Mouse (Mus musculus) heart, embryonic 13.5 days (tissue): ENCODE measurements around the gene Etl4. TPM values are rescaled to one million over a fixed set of nuclear protein-coding genes. Genes with fewer than 3 reads are reported as not detected.
A peak's percentile ranks its signal among the peaks of the same experiment; 100 is the strongest.

ENCODE experiments used
- ATAC-seq: fragments of 200-750 bp; cut with Nextera tagmentation; 2 replicates; pipeline ENCODE4 v1.8.0; 2017; ENCODE audit warnings: moderate TSS enrichment; ENCODE audit not compliant: insufficient number of reproducible peaks, low FRiP score, low TSS enrichment; ENCODE audit errors: extremely low read depth
- H3K27ac ChIP-seq: fragments of 300-500 bp; sonication (generic); replicated peaks from 2 replicates; pipeline ENCODE4 v1.5.1; 2015; ENCODE audit warnings: moderate library complexity, mild to moderate bottlenecking, inconsistent platforms
- H3K27me3 ChIP-seq: fragments of 300-500 bp; sonication (generic); replicated peaks from 2 replicates; pipeline ENCODE4 v1.6.1; 2015; ENCODE audit warnings: mild to moderate bottlenecking, inconsistent platforms
- H3K36me3 ChIP-seq: fragments of 300-500 bp; sonication (generic); 2 replicates; pipeline ENCODE4 v1.6.1; 2015; ENCODE audit warnings: mild to moderate bottlenecking, inconsistent platforms
- H3K4me1 ChIP-seq: fragments of 300-500 bp; sonication (generic); 2 replicates; pipeline ENCODE4 v1.6.1; 2015; ENCODE audit warnings: inconsistent platforms
- H3K4me2 ChIP-seq: fragments of 300-500 bp; sonication (generic); 2 replicates; pipeline ENCODE4 v1.6.1; 2015; ENCODE audit warnings: inconsistent platforms, mild to moderate bottlenecking, moderate library complexity
- H3K4me3 ChIP-seq: fragments of 300-500 bp; sonication (generic); 2 replicates; pipeline ENCODE4 v1.5.1; 2015; ENCODE audit warnings: moderate library complexity, mild to moderate bottlenecking, inconsistent platforms
- H3K9ac ChIP-seq: fragments of 300-500 bp; sonication (generic); 2 replicates; pipeline ENCODE4 v1.6.1; 2015; ENCODE audit warnings: inconsistent platforms, mild to moderate bottlenecking, moderate library complexity
- H3K9me3 ChIP-seq: fragments of 300-500 bp; sonication (generic); 2 replicates; pipeline ENCODE4 v1.6.1; 2016; ENCODE audit warnings: inconsistent platforms
- WGBS: fragments of 180-500 bp; shearing (Covaris S2); methylation state at CpG from one replicate; pipeline ENCODE4 v1.1.7; 2015; ENCODE audit warnings: mixed read lengths; 5-methylcytosine and 5-hydroxymethylcytosine counted together
- polyA plus RNA-seq: library from polyadenylated mRNA; unstranded; fragments of >200 nt; fragmentation: Nextera tagmentation; extraction: Ambion mirVana; gene quantifications from 2 replicates; pipeline ENCODE4 v1.2.1, GENCODE M21; 2015

Gene Etl4
- polyA plus RNA-seq, 1 experiment from 2014 or later, result 8.4 TPM

DNA sequence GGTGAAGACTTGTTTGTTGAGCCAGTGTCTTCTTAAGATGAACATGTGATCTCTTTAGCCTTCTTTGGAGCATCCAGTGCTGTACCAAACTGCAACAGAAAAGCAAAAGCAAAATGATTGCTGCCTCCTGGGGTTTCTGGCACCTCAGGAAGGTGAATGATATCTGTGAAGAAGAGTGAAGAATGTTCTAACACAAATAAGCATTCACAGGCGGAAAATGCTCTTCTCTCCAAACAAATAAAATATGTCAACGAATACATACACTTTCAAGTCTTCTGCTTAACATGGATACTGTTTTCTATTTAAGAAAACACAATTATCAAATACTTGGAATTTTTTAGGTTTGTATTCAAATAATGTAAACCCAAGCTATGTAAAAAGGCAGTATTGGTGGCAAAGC lies 678.3 kb downstream of the Etl4 start:
- 85% methylated on average over 2 of the region's 2 CpGs for WGBS
- H3K4me2 ChIP-seq, result no peak overlapping the region
- no peak for ATAC-seq

DNA sequence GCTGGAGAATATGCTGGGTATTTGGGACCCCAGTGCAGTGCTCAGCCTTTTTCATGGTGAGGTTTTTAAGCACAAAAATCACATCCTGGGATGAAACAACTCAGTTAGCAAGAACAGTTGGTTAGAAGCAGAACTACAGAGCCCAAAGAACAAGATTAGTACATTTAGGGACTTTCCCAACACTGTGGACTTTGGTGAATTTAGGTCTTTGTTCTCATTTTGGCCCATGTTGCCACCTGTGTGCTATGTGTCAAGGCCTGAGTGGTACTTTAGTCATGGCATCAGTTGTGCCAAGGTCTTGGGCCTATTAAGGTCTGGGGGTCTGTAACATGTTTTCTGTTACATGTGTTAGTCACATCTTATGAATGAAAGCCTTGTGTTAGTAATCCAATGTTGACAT lies 679.1 kb downstream of the Etl4 start:
- no peak overlapping the region for H3K27ac ChIP-seq
- ATAC-seq, result no peak

More for the DNA sequence above, 678.3 kb downstream of the Etl4 start:
- Histone ChIP-seq H3K4me1 (peaks cover 6% of the 10 kb centered on the region), H3K27ac (no peak overlapping the region), H3K9ac (no peak overlapping the region), H3K36me3 (no peaks in the 10 kb centered on the region), H3K27me3 (no peaks in the 10 kb centered on the region), H3K4me3 (no peak overlapping the region), H3K9me3 (peaks cover 4% of the 10 kb centered on the region; the same call in 1 of the 2 replicates)

DNA sequence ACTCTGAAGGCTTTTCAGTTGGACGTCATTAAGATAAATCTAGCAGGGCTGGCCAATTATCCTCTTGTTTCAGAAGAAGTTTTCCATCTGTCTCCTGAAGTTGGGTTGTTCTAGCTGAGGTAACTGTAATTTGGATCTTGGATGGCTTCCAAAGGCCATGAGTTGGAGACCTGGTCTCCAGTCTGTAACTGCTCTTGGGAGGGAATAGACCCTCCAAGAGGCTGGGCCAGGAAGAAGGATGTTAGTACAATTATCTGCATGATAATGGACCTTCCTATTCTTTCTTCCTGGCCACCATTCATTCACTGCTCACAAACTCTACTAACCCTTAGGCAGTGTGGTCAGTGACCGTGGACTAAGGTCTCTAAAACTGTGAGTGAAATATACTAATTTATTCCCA lies 684.5 kb downstream of the Etl4 start:
- peaks cover 19% of the 10 kb centered on the region for H3K4me1 ChIP-seq
- no peak overlapping the region for H3K4me3 ChIP-seq
- H3K36me3 ChIP-seq, result no peaks in the 10 kb centered on the region
- H3K27ac ChIP-seq, result no peak overlapping the region
- no peaks in the 10 kb centered on the region for H3K9me3 ChIP-seq
- no peak overlapping the region for H3K9ac ChIP-seq
- H3K4me2 ChIP-seq, result no peak overlapping the region
- no peak for ATAC-seq
- no peaks in the 10 kb centered on the region for H3K27me3 ChIP-seq
- 63% methylated on average over 2 of the region's 2 CpGs for WGBS

More for the DNA sequence above, 679.1 kb downstream of the Etl4 start:
- H3K9me3 ChIP-seq, result peaks cover 4% of the 10 kb centered on the region; the same call in 1 of the 2 replicates
- no peaks in the 10 kb centered on the region for H3K27me3 ChIP-seq
- H3K4me3 ChIP-seq, result no peak overlapping the region
- no peak overlapping the region for H3K9ac ChIP-seq
- no peak overlapping the region for H3K4me2 ChIP-seq
- no peaks in the 10 kb centered on the region for H3K36me3 ChIP-seq
- peaks cover 13% of the 10 kb centered on the region for H3K4me1 ChIP-seq

DNA sequence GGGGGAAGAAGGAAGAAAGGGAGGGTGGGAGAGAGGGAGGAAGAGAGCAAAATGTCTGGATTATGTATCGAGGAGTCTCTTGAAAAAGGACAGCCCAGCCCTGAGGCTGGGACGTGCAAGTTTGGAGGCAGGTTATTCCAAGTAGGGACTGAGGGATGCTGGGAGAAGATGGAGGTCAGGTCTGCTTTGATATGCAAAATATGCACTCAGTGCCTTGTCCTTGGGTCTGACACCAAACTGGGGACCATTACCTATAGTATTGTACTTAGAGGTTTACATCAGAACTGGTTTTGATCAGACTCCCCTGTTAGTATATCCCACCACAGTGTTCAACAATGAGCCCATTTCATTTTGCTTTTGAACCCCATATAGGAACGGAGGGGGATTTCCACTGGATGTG lies 685.4 kb downstream of the Etl4 start:
- H3K4me2 ChIP-seq, result no peak overlapping the region
- no peak overlapping the region for H3K4me3 ChIP-seq
- ATAC-seq, result no peak
- no peaks in the 10 kb centered on the region for H3K36me3 ChIP-seq
- no peaks in the 10 kb centered on the region for H3K9me3 ChIP-seq
- no peaks in the 10 kb centered on the region for H3K27me3 ChIP-seq
- H3K9ac ChIP-seq, result no peak overlapping the region
- WGBS, result 79% methylated on average over 3 of the region's 3 CpGs
- H3K27ac ChIP-seq, result no peak overlapping the region
- H3K4me1 ChIP-seq, result peaks cover 19% of the 10 kb centered on the region

- Histone ChIP-seq H3K27ac (no peak overlapping the region), H3K4me3 (no peak overlapping the region), H3K36me3 (no peaks in the 10 kb centered on the region), H3K4me1 (peaks cover 19% of the 10 kb centered on the region), H3K4me2 (no peak overlapping the region), H3K9ac (no peak overlapping the region), H3K9me3 (no peaks in the 10 kb centered on the region), H3K27me3 (no peaks in the 10 kb centered on the region)
- WGBS, result 87% methylated on average over 3 of the region's 3 CpGs
- no peak for ATAC-seq
Measured at GRCm38 (mm10) chr2:20596558-20596957, 687.0 kb downstream of the Etl4 start.

DNA sequence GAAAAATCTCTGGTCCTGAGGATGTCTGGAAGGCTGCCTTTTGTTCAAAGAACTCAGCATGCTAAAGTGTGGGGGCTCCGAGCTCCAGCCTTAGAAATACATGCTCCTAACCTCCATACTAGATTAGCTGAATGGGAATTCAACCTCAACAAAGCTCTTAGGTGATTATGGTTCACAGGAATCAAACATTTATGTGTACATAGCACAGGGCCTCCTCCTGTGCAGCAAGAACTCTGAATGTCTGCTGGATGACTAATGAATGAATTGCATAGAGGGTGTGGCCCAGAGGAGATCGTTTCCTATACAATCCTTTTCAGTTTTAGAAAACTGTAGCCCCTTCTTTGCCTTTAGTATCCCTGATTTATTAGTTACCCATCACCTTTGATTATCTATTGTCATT lies 687.6 kb downstream of the Etl4 start:
- H3K9me3 ChIP-seq, result no peaks in the 10 kb centered on the region
- WGBS, result 65% methylated on average over 2 of the region's 2 CpGs

GRCm38 (mm10) chr2:20602656-20603055 lies 693.1 kb downstream of the Etl4 start:
- Histone ChIP-seq H3K4me3 (no peak overlapping the region), H3K27me3 (no peaks in the 10 kb centered on the region), H3K36me3 (no peaks in the 10 kb centered on the region), H3K9me3 (no peaks in the 10 kb centered on the region), H3K27ac (no peak overlapping the region), H3K4me2 (no peak overlapping the region), H3K4me1 (peaks cover 20% of the 10 kb centered on the region), H3K9ac (no peak overlapping the region)
- ATAC-seq, result no peak
- 71% methylated on average over 2 of the region's 2 CpGs for whole genome bisulfite sequencing

More for the DNA sequence above, 687.6 kb downstream of the Etl4 start:
- Histone ChIP-seq H3K9ac (no peak overlapping the region), H3K27me3 (no peaks in the 10 kb centered on the region), H3K4me2 (no peak overlapping the region), H3K4me3 (no peak overlapping the region), H3K4me1 (peaks cover 19% of the 10 kb centered on the region), H3K36me3 (no peaks in the 10 kb centered on the region), H3K27ac (no peak overlapping the region)
- ATAC-seq, result no peak

- Histone ChIP-seq H3K9me3 (no peaks in the 10 kb centered on the region), H3K9ac (no peak overlapping the region)
Measured at GRCm38 (mm10) chr2:20603536-20603935, 694.0 kb downstream of the Etl4 start.

GRCm38 (mm10) chr2:20603991-20604390 lies 694.4 kb downstream of the Etl4 start:
- ATAC-seq, result no peak
- H3K27ac ChIP-seq, result 0 out of 2 replicates have a peak overlapping the region, but pooled peaks have one; percentile 12
- peaks cover 20% of the 10 kb centered on the region for H3K4me1 ChIP-seq
- peak overlapping the region; percentile 15 for H3K4me2 ChIP-seq
- H3K4me3 ChIP-seq, result no peak overlapping the region
- no peaks in the 10 kb centered on the region for H3K27me3 ChIP-seq
- no peak overlapping the region for H3K9ac ChIP-seq
- H3K36me3 ChIP-seq, result no peaks in the 10 kb centered on the region
- H3K9me3 ChIP-seq, result no peaks in the 10 kb centered on the region
- WGBS, result 26% methylated on average over 6 of the region's 6 CpGs

More at GRCm38 (mm10) chr2:20603536-20603935, 694.0 kb downstream of the Etl4 start:
- no peak for ATAC-seq
- H3K4me2 ChIP-seq, result peak overlapping the region; percentile 15
- H3K27ac ChIP-seq, result peak overlapping the region; percentile 50; the same call in 1 of the 2 replicates
- H3K36me3 ChIP-seq, result no peaks in the 10 kb centered on the region
- H3K27me3 ChIP-seq, result no peaks in the 10 kb centered on the region
- no peak overlapping the region for H3K4me3 ChIP-seq
- H3K4me1 ChIP-seq, result peaks cover 20% of the 10 kb centered on the region
- WGBS, result 75% methylated on average over 6 of the region's 6 CpGs

DNA sequence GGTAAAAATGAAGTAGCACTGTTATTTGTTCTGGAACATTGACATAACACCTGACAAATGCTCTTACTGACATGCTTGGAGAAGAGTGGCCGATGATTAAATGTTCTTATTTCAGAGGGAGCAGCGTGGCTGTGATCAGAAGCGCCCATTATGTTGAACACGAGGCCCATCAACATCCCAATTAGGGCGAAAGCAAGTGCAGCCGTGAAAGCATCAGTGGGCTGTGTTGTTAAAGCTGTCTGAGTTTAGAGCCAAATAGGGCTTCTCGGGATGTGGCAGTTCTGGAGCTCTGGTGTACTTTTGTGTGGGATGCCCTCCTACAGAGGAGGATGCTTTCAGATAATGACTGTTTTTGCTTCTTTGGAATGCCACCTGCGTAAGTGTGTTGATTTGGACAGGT lies 699.6 kb downstream of the Etl4 start:
- no peak overlapping the region for H3K9ac ChIP-seq
- no peaks in the 10 kb centered on the region for H3K27me3 ChIP-seq
- H3K36me3 ChIP-seq, result no peaks in the 10 kb centered on the region
- H3K9me3 ChIP-seq, result no peaks in the 10 kb centered on the region
- WGBS, result 62% methylated on average over 8 of the region's 8 CpGs
- peaks cover 2% of the 10 kb centered on the region for H3K4me1 ChIP-seq
- no peak overlapping the region for H3K4me2 ChIP-seq
- H3K4me3 ChIP-seq, result no peak overlapping the region
- H3K27ac ChIP-seq, result no peak overlapping the region
- no peak for ATAC-seq

GRCm38 (mm10) chr2:20615948-20616347 lies 706.4 kb downstream of the Etl4 start:
- H3K4me2 ChIP-seq, result no peak overlapping the region
- no peaks in the 10 kb centered on the region for H3K9me3 ChIP-seq
- H3K9ac ChIP-seq, result no peak overlapping the region
- H3K27ac ChIP-seq, result no peak overlapping the region
- H3K36me3 ChIP-seq, result no peaks in the 10 kb centered on the region
- ATAC-seq, result no peak
- 74% methylated on average over 1 of the region's 1 CpGs for WGBS
- no peaks in the 10 kb centered on the region for H3K27me3 ChIP-seq
- no peak overlapping the region for H3K4me3 ChIP-seq
- peaks cover 4% of the 10 kb centered on the region; the same call in 1 of the 2 replicates for H3K4me1 ChIP-seq

- H3K27ac ChIP-seq, result no peak overlapping the region
- H3K9ac ChIP-seq, result no peak overlapping the region
- no peaks in the 10 kb centered on the region for H3K27me3 ChIP-seq
- H3K4me1 ChIP-seq, result peaks cover 4% of the 10 kb centered on the region; the same call in 1 of the 2 replicates
- no peak for ATAC-seq
- WGBS, result 79% methylated on average over 5 of the region's 5 CpGs
- no peaks in the 10 kb centered on the region for H3K9me3 ChIP-seq
- H3K4me2 ChIP-seq, result no peak overlapping the region
- H3K4me3 ChIP-seq, result no peak overlapping the region
- H3K36me3 ChIP-seq, result no peaks in the 10 kb centered on the region
Measured at GRCm38 (mm10) chr2:20618396-20618795, 708.8 kb downstream of the Etl4 start.
